Mouse (Mus musculus) heart, postnatal 0 days (tissue): ENCODE measurements around the gene Guca1a.

Experiments
- CTCF ChIP-seq: IDR thresholded peaks from 2 replicates; pipeline ENCODE4 v1.5.1; 2016; ENCODE audit warnings: antibody characterized with exemption, control low read depth, low read depth
- EP300 ChIP-seq: IDR thresholded peaks from 2 replicates; pipeline ENCODE4 v1.6.1; 2016; ENCODE audit warnings: antibody characterized with exemption, low read depth

DNA sequence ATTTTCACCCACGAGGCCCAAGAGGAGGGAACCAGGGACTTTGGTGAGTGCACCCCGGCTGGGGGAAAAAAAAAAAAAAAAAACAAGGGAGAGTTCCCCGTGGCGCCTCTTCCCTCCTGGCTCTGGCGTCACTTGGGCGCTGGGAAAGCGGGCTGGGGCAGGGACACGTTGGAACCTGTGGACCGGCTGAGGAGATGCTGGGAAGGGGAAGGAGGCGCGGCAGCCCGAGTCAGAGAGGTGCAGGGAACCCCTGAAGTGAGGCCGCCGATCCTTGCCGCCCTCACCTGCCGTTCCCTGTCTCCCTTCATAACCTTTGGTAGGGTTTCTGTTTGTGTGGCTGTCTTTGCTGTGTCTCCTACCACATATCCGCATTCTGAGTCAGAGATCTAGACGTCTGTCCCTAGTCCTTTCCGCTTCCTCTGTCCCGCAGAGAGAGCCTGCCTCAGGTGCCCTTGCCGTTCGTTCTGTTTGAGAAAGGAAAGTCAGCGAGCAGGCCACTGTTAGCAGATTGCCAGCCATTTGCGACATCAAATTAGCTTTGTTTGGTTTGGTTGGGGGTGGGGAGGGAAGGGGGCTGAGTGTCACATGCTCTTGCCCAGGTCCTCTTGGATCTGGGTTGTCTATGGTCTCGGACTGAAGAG, 36.6 kb upstream of the Guca1a start, which contains the start of gene 1700001C19Rik:
- TF ChIP-seq CTCF: no peak
- TF ChIP-seq EP300: no peak
